Mouse (Mus musculus) hindbrain, postnatal 0 days (tissue): ENCODE data around the gene Rsph10b. TPM values are rescaled to one million over a fixed set of nuclear protein-coding genes. Genes with fewer than 3 reads are reported as not detected.
A peak's percentile ranks its signal among the peaks of the same experiment; 100 is the strongest.

Source experiments
- ATAC-seq: fragments of 200-750 bp; cut with Nextera tagmentation; 2 replicates; pipeline ENCODE4 v1.8.0; 2017; ENCODE audit warnings: mild to moderate bottlenecking, moderate TSS enrichment, moderate library complexity
- DNase-seq: peaks from one replicate; pipeline ENCODE4 v3.0.0-alpha.2; 2015; ENCODE audit warnings: low spot score
- H3K27ac ChIP-seq: fragments of 300-500 bp; sonication (generic); 2 replicates; pipeline ENCODE4 v1.5.1; 2014; ENCODE audit warnings: mild to moderate bottlenecking
- H3K27me3 ChIP-seq: fragments of 300-500 bp; sonication (generic); 2 replicates; pipeline ENCODE4 v1.6.1; 2014; ENCODE audit warnings: low read length, mixed read lengths; ENCODE audit not compliant: insufficient read depth
- H3K36me3 ChIP-seq: fragments of 300-500 bp; sonication (generic); 2 replicates; pipeline ENCODE4 v1.6.1; 2014; ENCODE audit warnings: low read length, mixed read lengths; ENCODE audit not compliant: insufficient read depth
- H3K4me1 ChIP-seq: fragments of 300-500 bp; sonication (generic); 2 replicates; pipeline ENCODE4 v1.6.1; 2014; ENCODE audit warnings: antibody characterized with exemption, low read length, mixed read lengths; ENCODE audit not compliant: insufficient read depth
- H3K4me2 ChIP-seq: fragments of 300-500 bp; sonication (generic); 2 replicates; pipeline ENCODE4 v1.6.1; 2014; ENCODE audit warnings: low read depth, mild to moderate bottlenecking, low read length, moderate library complexity, mixed read lengths
- H3K4me3 ChIP-seq: fragments of 300-500 bp; sonication (generic); 2 replicates; pipeline ENCODE4 v1.5.1; 2014; ENCODE audit warnings: low read length
- H3K9ac ChIP-seq: fragments of 300-500 bp; sonication (generic); replicated peaks from 2 replicates; pipeline ENCODE4 v1.6.1; 2014; ENCODE audit warnings: mild to moderate bottlenecking, low read length, moderate library complexity, mixed read lengths
- H3K9me3 ChIP-seq: fragments of 300-500 bp; sonication (generic); 2 replicates; pipeline ENCODE4 v1.6.1; 2016; ENCODE audit warnings: low read length, mixed read lengths
- CTCF ChIP-seq: IDR thresholded peaks from 2 replicates; pipeline ENCODE4 v1.5.1; 2016; ENCODE audit warnings: antibody characterized with exemption, control low read depth, low read depth
- WGBS: fragments of 180-500 bp; shearing (Covaris S2); extraction: QIAGEN DNeasy Blood & Tissue Kit; methylation state at CpG from one replicate; pipeline ENCODE4 v1.1.7; 2014; 5-methylcytosine and 5-hydroxymethylcytosine counted together
- polyA plus RNA-seq: library from polyadenylated mRNA; unstranded; fragments of >200 nt; fragmentation: Nextera tagmentation; extraction: Ambion mirVana; gene quantifications from 2 replicates; pipeline ENCODE4 v1.2.1, GENCODE M21; 2015
- total RNA-seq: library from RNA; depleted of rRNA; stranded (reverse); fragments of >200 nt; gene quantifications from 2 replicates; pipeline ENCODE4 v1.2.3, GENCODE M21; 2014

Rsph10b gene
- total and polyA plus RNA-seq, 2 experiments from 2014 or later: 3.9 to 5.6 TPM

GRCm38 (mm10) chr5:143975631-143975933 lies 42.7 kb downstream of the Rsph10b start:
- no peak overlapping the region for H3K9ac ChIP-seq
- H3K4me2 ChIP-seq: no peak overlapping the region
- no peak for TF ChIP-seq CTCF
- H3K4me3 ChIP-seq: no peak overlapping the region
- H3K27me3 ChIP-seq: no peaks in the 10 kb centered on the region
- H3K36me3 ChIP-seq: no peaks in the 10 kb centered on the region
- H3K4me1 ChIP-seq: no peaks in the 10 kb centered on the region
- ATAC-seq: peak; percentile 5; the same call in 1 of the 2 replicates
- 57% methylated on average over 2 of the region's 2 CpGs for WGBS
- H3K9me3 ChIP-seq: no peaks in the 10 kb centered on the region
- H3K27ac ChIP-seq: no peak overlapping the region
- no peak for DNase-seq

- no peak overlapping the region for H3K4me3 ChIP-seq
- no peaks in the 10 kb centered on the region for H3K4me1 ChIP-seq
- H3K27ac ChIP-seq: no peak overlapping the region
- no peaks in the 10 kb centered on the region for H3K27me3 ChIP-seq
- no peak overlapping the region for H3K9ac ChIP-seq
- 87% methylated on average over 11 of the region's 11 CpGs for WGBS
- ATAC-seq (no peak), DNase-seq (no peak)
- no peaks in the 10 kb centered on the region for H3K9me3 ChIP-seq
- TF ChIP-seq CTCF: no peak
- H3K36me3 ChIP-seq: no peaks in the 10 kb centered on the region
- no peak overlapping the region for H3K4me2 ChIP-seq
Measured at GRCm38 (mm10) chr5:143976232-143976631, 43.4 kb downstream of the Rsph10b start.

- Histone ChIP-seq H3K4me3 (no peak overlapping the region), H3K9me3 (no peaks in the 10 kb centered on the region), H3K9ac (no peak overlapping the region), H3K27ac (no peak overlapping the region), H3K4me1 (no peaks in the 10 kb centered on the region), H3K4me2 (no peak overlapping the region), H3K27me3 (no peaks in the 10 kb centered on the region), H3K36me3 (no peaks in the 10 kb centered on the region)
- no peak for TF ChIP-seq CTCF
- ATAC-seq: no peak
- no peak for DNase-seq
- 82% methylated on average over 16 of the region's 16 CpGs for WGBS
Measured at GRCm38 (mm10) chr5:143976726-143977431, 44.0 kb downstream of the Rsph10b start.

DNA sequence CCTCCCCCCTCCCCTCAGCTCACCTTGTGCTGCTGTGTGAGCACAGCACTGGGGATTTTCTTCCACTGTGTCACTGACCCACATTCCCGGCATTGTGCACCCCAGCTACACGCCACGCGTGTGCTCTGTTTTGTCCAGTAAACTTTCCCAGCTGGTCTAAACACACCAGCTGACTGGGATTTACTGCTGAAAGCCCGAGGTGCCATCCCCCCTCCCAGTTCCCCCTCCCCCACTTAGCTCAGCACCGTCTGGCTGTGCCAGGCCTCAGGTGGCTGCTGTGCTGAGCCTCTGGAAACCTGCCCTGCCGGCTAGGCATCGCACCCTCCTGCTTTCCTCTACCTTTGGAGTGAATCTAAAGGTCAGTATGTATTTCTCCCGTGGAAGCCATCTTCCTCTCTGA lies 48.0 kb downstream of the Rsph10b start:
- WGBS: 32% methylated on average over 9 of the region's 9 CpGs
- Histone ChIP-seq H3K4me1 (no peaks in the 10 kb centered on the region), H3K4me3 (no peak overlapping the region), H3K27me3 (no peaks in the 10 kb centered on the region), H3K4me2 (no peak overlapping the region), H3K9ac (no peak overlapping the region), H3K27ac (no peak overlapping the region), H3K9me3 (no peaks in the 10 kb centered on the region), H3K36me3 (peaks cover 13% of the 10 kb centered on the region; the same call in 1 of the 2 replicates)
- DNase-seq (peak; percentile 4), ATAC-seq (peak; percentile 58; the same call in 1 of the 2 replicates)
- TF ChIP-seq CTCF: no peak

- WGBS: 84% methylated on average over 2 of the region's 2 CpGs
- Histone ChIP-seq H3K4me1 (no peaks in the 10 kb centered on the region), H3K4me3 (no peak overlapping the region), H3K27ac (no peak overlapping the region), H3K27me3 (no peaks in the 10 kb centered on the region), H3K9ac (no peak overlapping the region), H3K36me3 (peaks cover 18% of the 10 kb centered on the region; the same call in 1 of the 2 replicates), H3K4me2 (no peak overlapping the region), H3K9me3 (no peaks in the 10 kb centered on the region)
- DNase-seq: no peak
- ATAC-seq: no peak
- no peak for TF ChIP-seq CTCF
Measured at GRCm38 (mm10) chr5:143982361-143982760, 49.5 kb downstream of the Rsph10b start.

- 69% methylated on average over 7 of the region's 7 CpGs for WGBS
- no peak for TF ChIP-seq CTCF
- ATAC-seq (no peak), DNase-seq (no peak)
- Histone ChIP-seq H3K4me1 (no peaks in the 10 kb centered on the region), H3K36me3 (peaks cover 42% of the 10 kb centered on the region), H3K4me3 (no peak overlapping the region), H3K4me2 (no peak overlapping the region), H3K9ac (no peak overlapping the region), H3K27ac (no peak overlapping the region), H3K9me3 (no peaks in the 10 kb centered on the region), H3K27me3 (no peaks in the 10 kb centered on the region)
Measured at GRCm38 (mm10) chr5:143985381-143985780, 52.5 kb downstream of the Rsph10b start.

DNA sequence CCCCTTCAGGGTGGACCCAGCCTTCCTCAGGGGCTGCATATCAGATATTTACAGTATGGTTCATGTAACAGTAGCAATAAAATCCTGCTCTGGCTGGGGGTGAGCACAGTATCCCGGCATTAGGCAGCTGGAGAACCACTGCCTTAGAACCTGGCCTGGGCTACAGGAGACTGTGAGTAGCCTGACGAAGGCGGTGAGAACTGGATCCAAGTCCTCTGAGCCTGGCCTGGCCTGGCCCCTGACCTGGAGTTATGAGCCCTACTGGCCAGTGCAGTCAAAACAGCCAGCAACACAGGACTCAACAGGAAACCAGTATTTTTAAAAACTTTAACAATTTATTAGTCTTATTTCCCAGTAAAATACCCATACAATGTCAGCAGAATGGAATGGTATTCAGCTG lies 54.8 kb downstream of the Rsph10b start:
- no peak for ATAC-seq

More for the DNA sequence above, 54.8 kb downstream of the Rsph10b start:
- Histone ChIP-seq H3K4me2 (no peak overlapping the region), H3K4me3 (no peak overlapping the region), H3K9me3 (no peaks in the 10 kb centered on the region), H3K36me3 (peaks cover 59% of the 10 kb centered on the region), H3K27me3 (no peaks in the 10 kb centered on the region), H3K27ac (no peak overlapping the region), H3K4me1 (no peaks in the 10 kb centered on the region), H3K9ac (no peak overlapping the region)
- no peak for TF ChIP-seq CTCF
- WGBS: 97% methylated on average over 3 of the region's 3 CpGs
- no peak for DNase-seq
